Mouse (Mus musculus): ENCODE data around the gene Cplx2.

- no peak for TF ChIP-seq MYOG (IDR thresholded peaks at IDR 0.05; ENCODE audit: control insufficient read depth, extremely low read depth, insufficient read length)
- TF ChIP-seq MYOD1 (IDR thresholded peaks at IDR 0.05; ENCODE audit: control insufficient read depth, insufficient read length, low read depth), result no peak
- TF ChIP-seq CTCF (IDR thresholded peaks at IDR 0.05; ENCODE audit: control insufficient read depth, insufficient read depth, insufficient read length), result no peak
- no peak for TF ChIP-seq MAX (IDR thresholded peaks at IDR 0.05)
- TF ChIP-seq FOSL1 (IDR thresholded peaks at IDR 0.05; ENCODE audit: insufficient read depth, low read length, poor library complexity, severe bottlenecking), result no peak
Measured at GRCm38 (mm10) chr13:54420226-54420625, 49.1 kb downstream of the Cplx2 start.

Data from C2C12 (cell line).